Mouse (Mus musculus): ENCODE measurements around the gene Golga1.

DNA sequence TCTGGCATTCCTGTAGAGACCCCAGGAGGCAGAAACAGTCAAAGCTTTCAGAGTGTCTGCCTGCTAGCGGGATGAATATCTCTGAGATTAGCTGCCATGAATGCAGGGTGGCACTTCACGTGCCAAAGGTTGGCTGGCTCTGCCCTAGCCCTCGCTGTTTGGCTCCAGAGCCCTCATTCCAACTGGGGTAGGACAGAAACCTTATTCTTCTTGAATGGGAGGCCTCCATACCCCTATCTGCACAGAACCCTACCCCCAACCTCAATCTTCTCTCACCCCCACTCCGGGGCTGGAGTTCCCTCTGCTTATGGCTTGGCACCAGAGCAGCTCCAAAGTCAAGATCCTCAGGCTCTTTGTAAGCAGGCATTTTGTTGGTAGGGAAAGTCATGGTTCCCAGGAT, 87.5 kb downstream of the Golga1 start:
- TF ChIP-seq CTCF (IDR thresholded peaks at IDR 0.05; ENCODE audit: extremely low read depth, insufficient read depth, low read length) (no peak), POLR2A (IDR thresholded peaks at IDR 0.05; ENCODE audit: extremely low read depth, insufficient read depth, low read length) (no peak)
